19 mouse cellular contexts compared by ENCODE assay signal in the genomic region with DNA sequence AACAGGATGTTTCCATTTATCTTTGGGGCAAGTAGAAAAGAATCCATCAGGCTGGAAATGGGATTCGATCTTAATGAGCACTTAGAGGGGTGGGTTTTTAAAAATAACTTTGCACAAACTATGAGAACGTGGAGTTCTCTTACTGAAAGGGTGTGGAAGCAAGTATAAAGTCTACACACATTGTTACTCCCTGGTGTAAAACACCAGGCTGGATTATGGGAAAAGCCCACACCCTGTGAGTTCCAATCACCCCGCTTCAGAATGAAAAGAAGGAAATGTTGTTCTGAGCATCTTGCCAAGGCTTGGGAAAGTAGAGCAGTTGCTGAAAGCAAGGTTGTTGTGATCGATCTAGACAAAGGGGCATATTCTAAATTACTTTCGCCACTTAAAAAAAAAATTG.
"Had no signal": no experiment of that assay in that cellular context is flagged by ENCODE, and none has a peak within 500 bp of the region (broad histone marks: within the 10 kb centered on the region; RNA-seq: fewer than 3 reads in every experiment).

No protein-coding gene starts in this region.

- ATAC-seq: liver, embryonic 12.5 days; midbrain, embryonic 15.5 days had no signal

- H3K4me3 ChIP-seq: limb, embryonic 10.5 days; limb, embryonic 13.5 days; liver, embryonic 12.5 days; liver, embryonic 15.5 days; midbrain, embryonic 12.5 days; midbrain, embryonic 15.5 days; neural tube, embryonic 12.5 days; neural tube, embryonic 15.5 days had no signal

- H3K27me3 ChIP-seq: limb, embryonic 13.5 days; liver, embryonic 12.5 days; liver, embryonic 15.5 days; midbrain, embryonic 12.5 days; midbrain, embryonic 15.5 days; neural tube, embryonic 12.5 days; neural tube, embryonic 15.5 days had no signal

- DNase-seq: liver; lung, adult 18-20 months; right cerebral cortex, adult 18-20 months; right cerebral cortex, postnatal 14 days; right cerebral cortex, postnatal 4 days; thymus, adult 2 months; thymus, postnatal 14 days; thymus, postnatal 4 days had no signal

- H3K27ac ChIP-seq: kidney, postnatal 0 days; limb, embryonic 10.5 days; limb, embryonic 13.5 days; liver, embryonic 12.5 days; liver, embryonic 15.5 days; macrophage; midbrain, embryonic 12.5 days; midbrain, embryonic 15.5 days; neural tube, embryonic 12.5 days; neural tube, embryonic 15.5 days; stomach, postnatal 0 days had no signal

- H3K4me2 ChIP-seq: limb, embryonic 13.5 days; liver, embryonic 12.5 days; liver, embryonic 15.5 days; midbrain, embryonic 12.5 days; midbrain, embryonic 15.5 days; neural tube, embryonic 12.5 days; neural tube, embryonic 15.5 days had no signal

- H3K9me3 ChIP-seq: limb, embryonic 10.5 days; limb, embryonic 13.5 days; liver, embryonic 12.5 days; liver, embryonic 15.5 days; midbrain, embryonic 12.5 days; midbrain, embryonic 15.5 days; neural tube, embryonic 12.5 days; neural tube, embryonic 15.5 days had no signal

- H3K9ac ChIP-seq: limb, embryonic 13.5 days; liver, embryonic 12.5 days; liver, embryonic 15.5 days; midbrain, embryonic 12.5 days; midbrain, embryonic 15.5 days; neural tube, embryonic 12.5 days; neural tube, embryonic 15.5 days had no signal

- H3K4me1 ChIP-seq: limb, embryonic 10.5 days; liver, embryonic 12.5 days; liver, embryonic 15.5 days; neural tube, embryonic 12.5 days had no signal

- H3K36me3 ChIP-seq: limb, embryonic 10.5 days; limb, embryonic 13.5 days; liver, embryonic 12.5 days; liver, embryonic 15.5 days; midbrain, embryonic 12.5 days; midbrain, embryonic 15.5 days; neural tube, embryonic 12.5 days; neural tube, embryonic 15.5 days had no signal
